Mouse (Mus musculus) regulatory T cell (primary cell): Measurements from ENCODE around the gene Akt1.

Source experiments
- in situ Hi-C: fragments of 300-600 bp; cut with MboI, MseI; formaldehyde crosslinking; loops from one replicate; pipeline ENCODE4 v1.15.1; 2025; ENCODE audit warnings: high pct_unique_total_duplicates

Akt1 gene

DNA sequence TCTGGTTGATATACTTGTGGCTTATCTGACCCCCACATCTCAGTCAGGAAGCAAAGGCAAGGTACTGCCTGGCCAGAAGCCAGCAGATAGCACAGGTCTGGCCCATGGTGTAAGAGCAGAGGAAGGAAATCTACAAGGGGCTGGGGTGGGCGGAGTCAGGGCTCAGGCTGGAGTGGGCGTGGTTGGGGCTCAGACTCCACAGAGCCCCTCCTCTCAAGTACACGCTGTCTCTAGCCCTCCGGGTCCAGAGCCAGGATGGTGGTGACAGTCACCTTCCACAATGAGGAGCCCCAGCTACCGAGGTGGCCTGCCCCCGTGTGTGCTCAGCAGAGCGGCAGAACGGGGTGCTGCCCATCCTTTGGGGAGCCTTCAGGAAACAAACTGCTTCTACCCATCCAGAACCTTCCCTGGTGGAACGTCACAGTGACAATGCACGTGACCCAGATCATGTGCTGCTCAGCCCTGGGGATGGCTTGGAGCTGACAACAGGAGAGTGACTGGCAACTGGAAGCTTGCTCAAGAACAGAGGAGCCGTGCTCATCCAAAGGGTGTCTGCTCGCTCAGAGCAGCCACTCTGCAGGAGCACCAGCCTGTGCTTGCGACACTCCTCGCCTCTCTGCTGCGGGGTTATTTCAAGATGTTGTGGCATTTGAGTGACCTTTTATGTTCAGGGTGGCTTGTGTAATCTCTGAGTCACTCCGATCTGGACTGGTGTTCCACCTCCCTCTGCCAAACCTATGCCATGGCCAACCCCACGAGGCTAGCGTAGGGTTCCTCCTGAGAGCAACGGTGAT is 45.6 kb downstream of the Akt1 start:
- in situ Hi-C loops, result no loop called here

DNA sequence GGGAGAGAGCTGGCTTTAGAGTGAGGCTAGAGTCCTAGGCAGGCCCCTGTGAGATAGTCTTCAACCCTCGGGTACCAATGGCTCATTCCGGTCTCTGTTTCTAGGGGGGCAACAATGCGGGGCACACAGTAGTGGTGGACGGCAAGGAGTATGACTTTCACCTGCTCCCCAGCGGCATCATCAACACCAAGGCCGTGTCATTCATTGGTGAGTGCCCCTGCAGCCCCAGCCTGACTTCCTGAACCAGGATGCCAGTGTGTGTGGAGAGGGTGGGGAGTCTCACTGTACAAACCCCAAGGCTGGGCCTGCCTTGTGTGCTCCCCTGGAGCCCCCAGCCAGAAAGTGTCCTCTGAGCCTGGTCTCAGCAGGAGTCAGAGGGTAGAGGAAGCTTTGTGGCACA is 46.5 kb downstream of the Akt1 start:
- in situ Hi-C loops, result no loop called here

DNA sequence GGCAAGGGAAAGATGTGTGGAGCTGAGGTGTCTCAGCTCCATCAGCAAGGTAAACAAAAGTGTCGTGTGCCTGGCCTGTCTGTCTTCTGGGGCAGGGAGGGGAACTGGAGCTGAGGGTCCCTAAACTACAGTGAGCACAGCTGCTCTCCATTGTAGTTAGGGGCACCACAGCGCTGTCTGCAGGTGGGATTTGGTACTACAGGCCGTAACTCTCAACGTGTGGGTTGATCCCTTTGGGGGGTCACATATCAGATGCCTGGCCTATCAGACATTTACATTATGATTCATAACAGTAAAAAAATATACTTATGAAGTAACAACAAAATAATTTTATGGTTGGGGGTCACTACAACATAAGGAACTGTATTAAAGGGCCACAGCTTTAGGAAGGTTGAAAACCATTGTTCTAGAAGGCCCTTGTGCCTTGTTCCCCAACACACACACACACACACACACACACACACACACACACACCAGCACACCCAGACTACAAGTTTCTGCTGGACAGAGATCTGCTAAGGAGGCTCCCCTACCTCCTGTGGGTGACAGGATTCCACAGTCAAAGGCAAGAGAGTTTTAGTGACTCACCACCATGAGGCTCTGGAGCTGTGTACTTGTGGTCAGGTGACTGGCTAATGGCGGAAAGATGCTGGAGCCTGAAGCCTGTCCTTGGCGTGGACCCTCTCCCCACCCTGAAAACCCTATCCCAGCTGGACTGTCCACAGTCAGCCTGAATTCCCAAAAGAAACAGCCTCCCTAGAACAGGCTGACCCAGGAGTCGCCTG is 47.4 kb downstream of the Akt1 start:
- in situ Hi-C loops, result no loop called here

DNA sequence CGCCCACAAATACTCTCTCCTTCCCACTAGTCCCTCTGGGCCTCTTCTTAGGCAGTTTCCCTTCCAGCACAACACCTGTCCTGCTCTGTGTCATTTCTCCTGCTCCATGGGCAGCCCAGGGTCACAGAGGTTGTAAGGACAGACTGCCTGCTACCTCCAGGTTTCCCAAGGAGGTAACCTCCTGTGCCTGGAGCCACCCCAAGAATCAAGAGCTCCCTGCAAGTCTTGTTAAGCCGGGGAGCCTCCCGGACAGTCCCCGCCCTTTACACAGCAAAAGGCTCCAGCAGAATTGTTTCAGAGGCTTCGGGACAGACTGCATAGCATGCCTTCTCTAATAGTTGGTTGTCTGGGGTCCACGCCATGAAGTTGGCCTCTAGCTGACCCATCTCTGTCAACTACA is 48.2 kb downstream of the Akt1 start:
- in situ Hi-C loops, result no loop called here

DNA sequence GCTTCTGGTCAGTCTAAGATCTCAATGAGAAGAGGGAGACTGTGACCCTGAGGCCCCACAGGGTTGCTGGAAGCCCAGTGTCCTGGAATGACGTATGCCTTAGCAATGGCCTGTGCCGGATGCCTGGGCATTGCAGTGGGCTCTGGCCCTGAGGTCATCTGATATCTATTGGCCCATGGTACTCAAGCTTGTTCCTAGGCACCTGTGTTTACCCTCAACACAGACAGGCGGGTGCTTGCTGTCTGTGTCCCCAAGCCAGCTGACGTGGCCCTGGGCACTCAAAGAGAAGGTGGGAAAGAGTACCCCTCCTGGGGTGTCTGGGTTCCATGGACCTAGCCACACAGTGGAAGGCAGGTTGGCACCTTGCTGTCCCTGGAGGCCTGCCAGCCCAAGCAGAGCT is 49.0 kb downstream of the Akt1 start:
- in situ Hi-C loops, result no loop called here

DNA sequence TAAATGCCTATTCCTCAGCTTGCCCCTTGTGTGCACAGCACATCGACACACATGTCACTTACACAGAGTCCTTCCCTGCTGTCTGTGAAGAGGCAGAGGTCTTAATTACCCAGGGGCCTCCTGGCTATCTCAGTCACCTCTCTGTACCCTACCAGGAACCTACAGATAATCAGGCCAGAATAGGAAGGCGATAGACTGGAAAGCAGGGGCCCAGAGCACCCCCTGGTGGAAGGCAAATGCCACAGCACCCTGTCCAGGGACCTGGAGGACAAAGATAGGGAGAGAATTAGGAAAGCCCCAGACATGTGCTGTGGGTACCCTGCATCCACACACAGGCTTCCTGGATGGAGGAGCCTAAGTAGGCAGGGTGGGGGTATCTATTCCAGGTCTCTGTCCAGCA is 50.9 kb downstream of the Akt1 start:
- in situ Hi-C loops, result no loop called here

DNA sequence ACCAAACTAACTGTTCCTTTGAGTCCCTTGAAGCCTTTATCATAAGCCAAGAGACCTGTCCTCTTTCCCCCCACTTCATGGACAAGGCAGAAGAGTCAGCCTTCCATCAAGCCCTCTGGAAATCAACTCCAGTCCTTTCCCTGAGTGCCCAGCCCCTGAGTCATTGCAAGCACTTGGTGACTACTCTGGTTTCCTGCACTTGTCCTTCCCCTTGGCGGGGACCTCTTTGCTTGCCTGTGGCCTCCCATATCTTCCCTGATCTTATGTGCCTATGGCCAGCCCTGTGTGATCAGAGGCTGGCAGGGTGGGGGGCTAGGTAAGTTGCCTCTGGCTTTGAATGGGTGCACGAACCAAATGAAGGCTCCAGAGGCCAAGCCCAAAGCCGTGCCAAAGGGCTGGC is 52.8 kb downstream of the Akt1 start:
- in situ Hi-C loops, result no loop called here

DNA sequence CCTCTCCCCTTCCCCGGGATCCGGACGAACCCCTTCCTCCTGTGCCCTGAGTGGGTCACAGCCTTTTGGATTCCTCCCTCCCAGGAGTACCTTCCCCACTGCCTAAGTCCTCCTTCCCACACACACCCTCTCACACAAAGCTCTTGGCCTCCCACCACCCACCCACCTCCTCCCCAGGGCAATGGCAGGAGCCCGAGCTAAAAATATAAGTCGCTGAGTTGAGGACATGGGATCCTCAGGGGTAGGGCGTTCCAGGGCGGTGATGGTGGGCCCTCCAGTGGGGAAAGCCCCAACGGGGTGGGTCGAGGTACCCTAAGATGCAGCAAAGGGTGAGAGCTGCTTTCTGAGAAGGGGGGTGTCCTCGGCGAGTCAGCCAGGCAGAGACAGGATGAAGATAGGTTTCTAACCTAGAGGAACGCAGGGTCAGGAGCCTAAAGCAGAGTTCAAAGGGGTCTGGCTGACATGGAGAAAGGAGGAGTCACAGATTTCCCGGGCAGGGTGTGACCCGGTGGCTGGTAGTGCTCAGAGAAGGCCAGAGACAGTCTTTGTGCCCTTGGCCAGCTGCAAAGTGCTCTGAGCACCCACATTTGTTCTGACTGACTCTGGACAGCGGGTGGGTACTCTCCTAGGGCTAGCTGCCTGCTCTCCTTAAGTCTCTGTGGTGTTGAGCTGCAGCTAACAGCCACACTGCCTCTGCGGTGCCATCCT is 54.2 kb downstream of the Akt1 start:
- in situ Hi-C loops, result no loop called here

DNA sequence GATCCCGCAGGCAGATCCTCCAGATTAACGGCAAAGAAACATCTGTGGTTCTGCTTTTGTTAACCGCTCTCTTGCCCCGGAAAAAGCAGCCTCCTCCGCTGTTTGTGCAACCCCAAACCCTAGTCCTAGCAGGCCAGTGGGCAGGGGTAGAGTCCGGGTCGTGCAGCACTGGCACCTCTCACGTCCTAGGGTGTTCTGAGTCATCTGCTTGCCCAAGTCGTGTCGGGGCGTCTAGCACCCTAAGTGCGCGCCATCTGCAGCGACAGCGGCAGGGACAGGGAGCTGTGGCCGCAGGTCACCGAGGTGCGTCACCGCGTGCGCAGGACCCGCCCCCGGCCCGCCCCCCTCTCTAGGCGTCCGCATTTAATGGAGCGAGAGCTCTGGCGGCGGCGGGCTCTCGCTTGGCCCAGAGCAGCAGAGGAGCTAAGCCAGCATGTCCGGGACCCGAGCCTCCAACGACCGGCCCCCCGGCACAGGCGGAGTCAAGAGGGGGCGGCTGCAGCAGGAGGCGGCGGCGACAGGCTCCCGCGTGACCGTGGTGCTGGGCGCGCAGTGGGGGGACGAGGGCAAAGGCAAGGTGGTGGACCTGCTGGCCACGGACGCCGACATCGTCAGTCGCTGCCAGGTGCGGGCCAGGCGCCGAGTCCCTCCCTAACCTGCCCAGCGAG is 54.9 kb downstream of the Akt1 start, which contains the start of gene Adssl1:
Adssl1 (plus strand) TSS at position 360 of the 668 bp plus-strand sequence.
- in situ Hi-C loops, result loop anchor here (5.0 kb wide), 1 partner anchor 63 kb away; no protein-coding TSS in a partner anchor

DNA sequence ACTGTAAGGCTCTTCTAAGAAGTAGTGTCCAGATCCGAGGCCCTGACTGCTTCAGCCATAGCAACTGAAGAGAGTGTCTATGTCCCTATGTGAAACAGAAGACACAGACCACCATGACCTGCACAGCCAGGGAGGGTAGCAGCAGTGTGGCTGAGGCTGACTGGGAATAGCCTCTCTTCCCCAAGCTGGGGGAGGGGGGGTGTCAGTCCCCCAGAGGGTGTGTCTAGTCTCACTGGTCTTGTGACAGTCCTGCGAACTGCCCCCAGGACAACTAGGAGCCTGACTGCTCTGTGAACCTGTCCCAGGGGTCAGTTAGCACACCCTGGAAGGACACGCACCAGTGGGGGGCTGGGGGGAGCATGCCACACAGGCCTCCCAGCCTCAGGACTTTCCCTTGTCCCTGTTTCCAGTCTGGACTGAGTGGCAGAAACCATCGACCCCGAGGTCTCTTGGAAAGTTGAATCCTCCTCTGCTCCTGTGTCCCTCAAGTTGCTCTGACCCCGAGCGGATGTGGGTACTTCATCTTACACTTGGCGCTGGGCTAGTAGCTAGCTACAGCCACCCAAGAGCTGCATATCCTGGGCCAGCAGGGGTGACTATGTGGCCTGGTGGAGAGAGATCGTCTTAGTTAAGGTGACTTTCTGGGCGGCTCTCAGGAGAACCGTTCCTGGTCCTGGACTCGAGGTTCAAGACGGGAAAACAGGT is 55.6 kb downstream of the Akt1 start:
- in situ Hi-C loops, result loop anchor here (5.0 kb wide), 1 partner anchor 62 kb away; no protein-coding TSS in a partner anchor

DNA sequence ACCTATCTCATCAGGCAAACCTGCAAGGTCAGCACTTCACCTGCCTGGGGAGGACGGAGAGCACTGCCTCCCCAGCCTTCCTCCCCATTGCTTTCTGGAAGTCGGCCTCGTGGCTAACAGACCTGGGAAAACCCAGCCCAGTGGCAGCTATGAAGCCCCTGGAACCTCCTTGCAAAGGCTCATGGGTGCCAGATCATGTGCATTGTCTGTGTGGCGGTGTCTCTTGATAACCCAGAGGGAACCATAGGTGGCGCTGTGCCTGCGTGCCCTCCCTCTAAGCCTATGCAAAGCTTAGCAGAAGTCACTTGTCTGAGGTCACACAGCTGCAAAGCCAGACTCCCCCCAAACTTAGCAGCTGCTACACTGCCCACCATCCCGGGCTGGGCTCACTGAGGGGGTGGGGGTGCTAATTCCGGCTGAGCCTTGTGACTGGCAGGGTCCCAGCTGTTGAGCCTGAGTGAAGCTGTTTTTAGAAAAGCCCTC is 56.7 kb downstream of the Akt1 start:
- in situ Hi-C loops, result loop anchor here (5.0 kb wide), 1 partner anchor 61 kb away; no protein-coding TSS in a partner anchor

DNA sequence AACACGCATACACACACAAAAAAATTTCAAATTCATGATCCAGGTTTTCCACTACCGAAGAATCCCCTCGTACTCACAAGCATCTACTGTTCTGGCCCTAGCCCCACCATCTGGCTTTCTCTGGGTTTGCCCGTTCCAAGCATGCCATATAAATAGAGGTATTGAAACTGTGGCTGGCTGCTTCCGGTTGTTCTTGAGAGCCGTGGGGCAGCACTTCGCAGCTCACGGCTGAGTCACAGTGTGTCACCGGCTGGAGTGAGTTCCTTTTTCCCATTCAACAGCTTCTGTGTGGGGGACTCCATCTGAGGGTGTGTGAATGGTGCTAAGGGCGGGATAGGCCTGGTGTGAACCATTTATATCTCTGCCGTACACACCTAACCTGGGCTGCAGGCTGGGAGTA is 57.5 kb downstream of the Akt1 start:
- in situ Hi-C loops, result loop anchor here (5.0 kb wide), 1 partner anchor 60 kb away; no protein-coding TSS in a partner anchor

DNA sequence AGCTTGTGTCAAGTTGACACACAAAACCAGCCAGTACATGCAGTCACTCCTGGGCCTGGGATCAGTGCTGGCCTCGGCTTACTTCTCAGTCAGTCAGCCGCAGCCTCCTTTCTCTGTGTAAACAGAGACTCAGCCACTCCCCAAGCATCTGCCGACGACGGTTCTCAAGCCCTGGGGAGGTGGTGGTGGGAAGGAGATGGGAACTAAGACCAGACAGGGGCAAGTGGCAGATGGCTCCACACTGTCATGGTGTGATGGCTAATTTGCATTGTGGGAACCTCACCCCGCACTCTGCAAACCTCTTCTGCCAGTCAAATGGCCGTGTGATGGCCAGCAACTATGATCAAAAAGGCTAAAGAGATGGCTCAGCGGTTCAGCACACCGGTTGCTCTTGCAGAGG is 58.0 kb downstream of the Akt1 start:
- in situ Hi-C loops, result loop anchor here (5.0 kb wide), 1 partner anchor 59 kb away; no protein-coding TSS in a partner anchor

DNA sequence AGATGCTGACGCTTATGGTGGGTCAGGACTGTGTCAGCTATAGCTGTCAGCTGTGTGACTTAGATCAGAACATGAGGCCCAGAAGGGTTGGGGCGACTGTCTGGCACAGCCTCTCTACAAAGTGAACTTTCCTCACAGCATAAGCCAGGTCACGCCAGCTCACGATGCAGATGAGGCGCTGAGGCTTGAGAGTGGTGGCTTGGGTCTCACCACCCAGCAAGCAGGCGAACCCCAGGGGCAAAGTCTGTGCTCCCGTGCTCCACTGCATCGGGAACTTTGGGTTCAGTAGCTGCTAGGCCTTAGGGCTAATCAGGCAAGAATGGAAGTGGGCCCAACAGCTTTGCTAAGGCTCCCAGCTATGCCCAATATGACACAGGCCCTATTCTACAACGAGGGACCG is 65.7 kb downstream of the Akt1 start:
- in situ Hi-C loops, result no loop called here

DNA sequence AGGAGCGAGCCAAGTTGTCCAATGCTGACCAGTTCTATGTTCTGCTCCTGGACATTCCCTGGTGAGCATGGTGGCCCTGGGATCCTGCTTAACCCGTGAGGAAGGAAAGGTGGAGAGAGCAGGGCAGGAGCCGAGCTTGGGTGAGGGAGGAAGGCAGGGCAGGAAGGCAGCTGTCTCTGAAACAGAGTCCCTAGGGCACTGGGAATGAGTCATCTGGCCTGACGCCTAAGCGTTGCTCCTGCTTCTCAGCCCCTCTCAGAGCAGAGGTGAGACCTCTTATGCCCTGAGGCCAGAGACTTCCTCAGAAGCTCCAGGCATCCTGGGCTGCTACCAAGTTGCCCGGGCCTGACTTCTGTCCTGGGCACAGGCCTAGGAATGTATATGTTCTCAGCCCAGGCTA is 67.7 kb downstream of the Akt1 start:
- in situ Hi-C loops, result no loop called here

DNA sequence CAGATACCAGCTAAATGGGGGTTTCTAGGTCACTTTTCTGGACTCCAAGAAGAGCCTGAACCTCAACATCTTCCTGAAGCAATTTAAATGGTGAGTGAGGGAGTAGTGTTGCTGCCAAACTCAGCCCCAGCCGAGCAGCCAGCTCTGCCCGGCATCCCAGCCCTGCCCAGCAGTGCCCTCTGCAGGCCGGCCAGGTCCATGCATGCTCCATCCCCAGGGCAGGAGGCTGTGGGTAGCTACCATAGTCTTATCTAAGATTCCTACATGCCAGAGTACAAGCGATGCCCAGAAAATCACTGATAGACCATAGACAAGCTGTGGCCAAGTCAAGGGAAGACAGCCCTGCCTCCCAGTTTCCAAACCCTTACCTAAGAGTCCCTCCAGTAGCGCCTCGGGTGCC is 68.9 kb downstream of the Akt1 start:
- in situ Hi-C loops, result no loop called here

DNA sequence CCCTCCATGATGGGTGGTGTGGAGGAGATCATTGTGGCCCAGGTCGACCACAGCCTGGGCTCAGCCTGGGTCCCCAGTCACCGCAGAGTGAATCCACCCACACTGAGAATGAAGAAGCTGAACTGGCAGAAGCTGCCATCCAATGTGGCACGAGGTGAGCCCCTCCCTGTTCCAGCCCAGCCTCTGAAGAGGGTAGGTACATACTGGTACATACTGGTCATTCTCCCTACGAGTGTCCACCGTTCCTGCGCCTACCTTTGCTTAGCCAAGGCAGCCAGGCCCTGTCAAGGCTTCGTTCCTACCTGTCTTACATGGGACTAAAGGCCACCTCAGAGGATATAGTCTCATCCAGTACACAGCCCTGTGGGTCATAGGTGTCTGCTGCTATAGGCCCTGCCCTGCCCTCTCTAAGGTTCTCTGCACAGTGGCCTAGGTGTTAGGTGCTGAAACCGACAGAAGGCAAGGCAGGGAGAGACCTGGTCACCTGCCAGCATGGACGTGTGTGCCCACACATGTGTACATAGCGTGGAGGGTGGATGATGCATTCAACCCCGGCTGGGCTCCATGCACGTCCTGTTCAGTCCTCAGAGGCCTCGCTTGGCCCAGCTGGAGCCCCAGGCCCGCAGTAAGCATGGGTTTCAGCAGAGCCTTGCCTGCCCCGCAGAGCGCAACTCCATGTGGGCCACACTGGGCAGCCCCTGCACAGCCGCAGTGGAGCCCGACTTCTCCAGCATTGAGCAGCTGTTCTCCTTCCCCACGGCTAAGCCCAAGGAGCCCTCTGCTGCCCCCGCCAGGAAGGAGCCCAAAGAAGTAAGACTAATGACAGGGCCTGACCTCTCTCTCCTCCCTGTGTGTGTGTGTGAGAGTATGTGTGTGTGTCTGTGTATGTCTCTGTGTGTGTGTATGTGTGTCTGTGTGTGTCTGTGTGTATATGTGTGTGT is 69.7 kb downstream of the Akt1 start:
- in situ Hi-C loops, result no loop called here

DNA sequence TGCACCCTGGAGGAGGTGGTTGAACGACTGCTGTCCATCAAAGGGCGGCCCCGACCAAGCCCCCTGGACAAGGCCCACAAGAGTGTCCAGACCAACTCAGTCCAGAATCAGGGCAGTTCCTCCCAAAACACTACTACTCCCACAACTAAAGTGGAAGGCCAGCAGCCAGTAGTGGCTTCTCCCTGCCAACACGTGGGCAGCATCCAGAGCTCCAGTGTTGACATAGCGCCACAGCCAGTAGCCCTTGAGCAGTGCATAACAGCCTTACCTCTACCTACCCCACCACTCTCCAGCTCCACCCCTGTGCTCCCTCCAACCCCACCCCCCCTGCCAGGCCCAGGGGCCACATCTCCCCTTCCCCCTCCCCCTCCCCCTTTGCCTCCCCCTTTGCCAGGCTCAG is 70.7 kb downstream of the Akt1 start:
- in situ Hi-C loops, result no loop called here
